In the genomic region with DNA sequence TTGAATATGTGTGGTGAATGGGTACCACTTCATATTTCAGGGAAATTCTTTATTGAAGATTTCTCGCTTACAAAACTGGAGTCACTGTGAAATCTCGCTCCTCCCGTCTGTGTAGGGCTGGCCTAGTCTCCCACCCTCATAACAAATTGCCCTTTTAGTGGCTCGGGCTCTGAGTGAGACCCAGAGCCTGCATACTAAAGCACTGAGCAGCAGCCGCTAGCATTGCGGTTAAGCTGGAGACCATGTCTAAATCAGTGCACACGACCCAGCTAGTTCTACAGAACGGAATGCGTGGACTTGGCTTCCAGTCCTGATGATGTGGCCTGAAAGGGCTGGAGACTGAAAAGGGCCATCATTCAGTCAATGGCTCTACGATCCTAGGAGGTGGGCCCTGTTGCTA, we compare ENCODE assay signal across 18 mouse cellular contexts. TPM values are rescaled to one million over a fixed set of nuclear protein-coding genes. Genes with fewer than 3 reads are reported as not detected.
"Had no signal": no experiment of that assay in that cellular context is flagged by ENCODE, and none has a peak within 500 bp of the region (broad histone marks: within the 10 kb centered on the region; RNA-seq: fewer than 3 reads in every experiment).

No protein-coding gene starts in this region.

- H3K4me2 ChIP-seq: neural tube, embryonic 13.5 days; neural tube, embryonic 15.5 days; stomach, embryonic 15.5 days had no signal

- H3K4me3 ChIP-seq: neural tube, embryonic 13.5 days; neural tube, embryonic 15.5 days; stomach, embryonic 15.5 days had no signal

- H3K27ac ChIP-seq: neural tube, embryonic 13.5 days; neural tube, embryonic 15.5 days; stomach, embryonic 15.5 days; stomach, postnatal 0 days had no signal

- DNase-seq: retina, postnatal 1 day; right cerebral cortex, adult 18-20 months; right cerebral cortex, postnatal 14 days; right cerebral cortex, postnatal 25 days; right cerebral cortex, postnatal 4 days; spleen, adult 18-20 months; thymus, adult 18-20 months; thymus, adult 2 months; thymus, postnatal 14 days; thymus, postnatal 25 days; thymus, postnatal 36 days; thymus, postnatal 4 days had no signal

- H3K36me3 ChIP-seq: neural tube, embryonic 13.5 days; neural tube, embryonic 15.5 days; stomach, embryonic 15.5 days had no signal

- H3K9me3 ChIP-seq: neural tube, embryonic 13.5 days; neural tube, embryonic 15.5 days; stomach, embryonic 15.5 days had no signal

- H3K9ac ChIP-seq: neural tube, embryonic 13.5 days; neural tube, embryonic 15.5 days; stomach, embryonic 15.5 days had no signal

- H3K4me1 ChIP-seq: neural tube, embryonic 15.5 days; stomach, embryonic 15.5 days had no signal

RNA-seq across cellular contexts. Expression of gene Gsc, which starts 7.9 kb away (rescaled TPM):
- polyA plus RNA-seq: neural tube, embryonic 13.5 days; neural tube, embryonic 14.5 days; neural tube, embryonic 15.5 days; small intestine, adult 2 months had no signal
